12 mouse cellular contexts compared by ENCODE assay signal in the genomic region with DNA sequence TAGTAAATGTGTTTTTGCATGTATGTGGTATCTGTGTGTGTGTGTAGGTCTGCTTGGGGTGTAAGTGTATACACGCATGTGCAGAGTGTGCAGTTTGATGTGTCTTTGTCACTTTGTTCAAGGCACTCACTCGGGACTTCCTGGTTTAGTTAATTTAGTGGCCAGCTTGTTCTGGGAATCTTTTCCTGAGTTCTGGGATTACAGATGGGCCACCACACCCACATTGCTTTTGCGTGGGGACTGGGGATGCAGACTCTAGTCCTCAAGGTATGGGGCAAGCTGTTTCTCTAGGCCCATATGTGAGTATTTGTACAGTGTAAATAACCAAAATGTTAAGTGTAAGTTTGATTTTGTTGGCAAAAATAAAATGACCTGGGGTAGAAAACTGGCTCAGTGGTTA.
"Had no signal": no experiment of that assay in that cellular context is flagged by ENCODE, and none has a peak within 500 bp of the region (broad histone marks: within the 10 kb centered on the region; RNA-seq: fewer than 3 reads in every experiment).

No protein-coding gene starts in this region.

- H3K27me3 ChIP-seq: limb, embryonic 15.5 days; midbrain, embryonic 13.5 days had no signal

- ATAC-seq: inflammation-experienced regulatory T-cells, adult 6 months; intestine, postnatal 0 days; lung, postnatal 0 days; midbrain, embryonic 13.5 days had no signal

- H3K27ac ChIP-seq: kidney, postnatal 0 days; limb, embryonic 15.5 days; midbrain, embryonic 13.5 days had no signal

- H3K9ac ChIP-seq: limb, embryonic 15.5 days; midbrain, embryonic 13.5 days had no signal

- H3K9me3 ChIP-seq: limb, embryonic 15.5 days; midbrain, embryonic 13.5 days had no signal

- H3K4me2 ChIP-seq: limb, embryonic 15.5 days; midbrain, embryonic 13.5 days had no signal

- DNase-seq: kidney, adult 9 months; kidney, postnatal 36 days; lung, adult 2 months; lung, postnatal 36 days; right cerebral cortex, postnatal 14 days; thymus, postnatal 36 days had no signal

- H3K4me3 ChIP-seq: limb, embryonic 15.5 days; midbrain, embryonic 13.5 days had no signal

- H3K36me3 ChIP-seq: limb, embryonic 15.5 days had no signal

- H3K4me1 ChIP-seq: limb, embryonic 15.5 days; midbrain, embryonic 13.5 days had no signal
